Mouse (Mus musculus): Measurements from ENCODE around the gene Fxr2. TPM values are rescaled to one million over a fixed set of nuclear protein-coding genes. Genes with fewer than 3 reads are reported as not detected.

Gene Fxr2
- polyA plus RNA-seq, 1 experiment from 2014 or later, result 40.1 TPM

DNA sequence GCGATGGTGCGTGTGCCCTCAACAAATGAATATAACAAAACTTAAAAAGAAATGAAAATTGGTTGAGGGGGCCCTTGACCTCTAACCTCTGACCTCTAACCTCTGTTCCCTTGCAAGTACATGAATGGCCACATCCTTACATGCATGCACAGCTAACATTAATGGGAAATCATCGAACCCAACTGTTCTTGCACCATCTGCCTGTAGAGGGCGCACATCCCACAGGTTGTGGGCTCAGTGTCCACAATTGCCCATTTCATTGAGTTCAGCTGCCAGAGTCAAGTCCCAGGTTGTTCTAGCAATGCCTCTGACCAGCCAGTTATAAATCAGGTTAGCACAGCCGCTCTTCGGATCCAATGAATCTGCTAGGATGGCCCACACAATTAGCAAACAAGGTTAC, 4.5 kb upstream of the Fxr2 start:
- 37% methylated on average over 6 of the region's 6 CpGs for WGBS
- no peaks in the 10 kb centered on the region for H3K9me3 ChIP-seq (replicated peaks)
- no peak for ATAC-seq (ENCODE audit: insufficient number of reproducible peaks, low FRiP score)
- no peak overlapping the region for H3K4me3 ChIP-seq
- H3K9ac ChIP-seq, result no peak overlapping the region
- H3K27me3 ChIP-seq (replicated peaks), result no peaks in the 10 kb centered on the region
- H3K4me2 ChIP-seq, result no peak overlapping the region
- H3K4me1 ChIP-seq (replicated peaks), result 0 out of 2 replicates have a peak, but pooled peaks cover 3% of the 10 kb centered on the region
- H3K27ac ChIP-seq (ENCODE audit: poor library complexity, severe bottlenecking), result no peak overlapping the region
- H3K36me3 ChIP-seq, result no peaks in the 10 kb centered on the region

DNA sequence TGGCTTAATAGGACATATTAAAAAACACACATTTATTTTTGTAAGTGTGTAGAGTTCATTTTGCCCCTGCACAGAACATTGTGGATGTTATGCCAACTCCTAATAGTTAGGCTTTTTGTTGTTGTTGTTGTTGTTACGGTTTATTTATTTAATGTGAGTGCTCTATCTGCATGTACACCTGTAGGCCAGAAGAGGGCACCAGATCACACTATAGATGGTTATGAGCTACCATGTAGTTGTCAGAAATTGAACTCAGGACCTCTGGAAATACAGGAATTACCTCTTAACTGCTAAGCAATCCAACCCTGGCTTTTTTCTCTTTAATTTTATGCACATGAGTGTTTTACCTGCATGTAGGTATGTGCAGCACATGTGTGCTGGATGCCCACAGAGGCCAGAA, 3.0 kb upstream of the Fxr2 start:
- H3K9me3 ChIP-seq (replicated peaks), result no peaks in the 10 kb centered on the region
- H3K4me1 ChIP-seq (replicated peaks), result peaks cover 14% of the 10 kb centered on the region
- WGBS, result 63% methylated on average over 1 of the region's 1 CpGs
- H3K4me2 ChIP-seq, result no peak overlapping the region
- no peaks in the 10 kb centered on the region for H3K36me3 ChIP-seq
- H3K4me3 ChIP-seq, result no peak overlapping the region
- no peaks in the 10 kb centered on the region for H3K27me3 ChIP-seq (replicated peaks)
- no peak overlapping the region for H3K9ac ChIP-seq
- ATAC-seq (ENCODE audit: insufficient number of reproducible peaks, low FRiP score), result no peak
- H3K27ac ChIP-seq (ENCODE audit: poor library complexity, severe bottlenecking), result no peak overlapping the region

DNA sequence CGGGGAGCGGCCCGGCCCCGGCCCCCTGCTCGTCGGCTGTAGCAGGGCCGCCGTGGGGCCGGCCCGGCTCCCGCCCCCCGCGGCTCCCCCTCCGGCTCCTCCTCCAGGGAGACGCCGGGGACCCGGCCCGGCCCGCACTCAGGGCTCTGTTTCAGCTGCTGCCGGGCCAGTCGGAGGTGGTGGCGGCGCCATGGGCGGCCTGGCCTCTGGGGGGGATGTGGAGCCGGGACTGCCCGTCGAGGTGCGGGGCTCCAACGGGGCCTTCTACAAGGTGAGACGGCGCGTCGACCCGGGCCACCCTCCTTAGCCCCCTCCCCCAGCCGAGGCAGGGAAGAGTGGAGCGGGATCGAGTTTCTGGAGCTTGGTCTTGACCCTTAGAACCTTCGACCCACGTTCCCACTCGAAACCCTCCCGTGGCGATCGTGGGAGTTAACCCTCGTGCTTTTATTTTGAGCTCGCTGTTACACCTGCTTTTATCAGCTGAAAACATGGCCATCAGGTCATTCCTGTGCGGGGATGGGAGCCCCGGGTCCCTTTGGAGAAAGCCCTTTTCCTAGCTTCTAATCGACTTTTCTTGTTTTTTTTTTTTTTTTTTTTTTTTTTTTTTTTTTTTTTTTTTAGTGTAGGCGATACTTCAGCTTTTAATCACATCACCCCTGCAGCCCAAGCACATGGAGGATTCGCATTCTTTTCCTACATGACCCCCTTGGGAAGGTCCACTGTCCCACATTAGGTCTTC, 507 bp downstream of the Fxr2 start:
- H3K27ac ChIP-seq (ENCODE audit: poor library complexity, severe bottlenecking), result peak overlapping the region; percentile 98
- H3K4me3 ChIP-seq, result peak overlapping the region; percentile 95
- peak; percentile 77 for ATAC-seq (ENCODE audit: insufficient number of reproducible peaks, low FRiP score)
- peaks cover 25% of the 10 kb centered on the region for H3K4me1 ChIP-seq (replicated peaks)
- H3K27me3 ChIP-seq (replicated peaks), result no peaks in the 10 kb centered on the region
- peak overlapping the region; percentile 91 for H3K4me2 ChIP-seq
- H3K9ac ChIP-seq, result peak overlapping the region; percentile 98
- H3K9me3 ChIP-seq (replicated peaks), result no peaks in the 10 kb centered on the region
- WGBS, result under 1% methylated on average over 38 of the region's 50 CpGs
- peaks cover 14% of the 10 kb centered on the region for H3K36me3 ChIP-seq

DNA sequence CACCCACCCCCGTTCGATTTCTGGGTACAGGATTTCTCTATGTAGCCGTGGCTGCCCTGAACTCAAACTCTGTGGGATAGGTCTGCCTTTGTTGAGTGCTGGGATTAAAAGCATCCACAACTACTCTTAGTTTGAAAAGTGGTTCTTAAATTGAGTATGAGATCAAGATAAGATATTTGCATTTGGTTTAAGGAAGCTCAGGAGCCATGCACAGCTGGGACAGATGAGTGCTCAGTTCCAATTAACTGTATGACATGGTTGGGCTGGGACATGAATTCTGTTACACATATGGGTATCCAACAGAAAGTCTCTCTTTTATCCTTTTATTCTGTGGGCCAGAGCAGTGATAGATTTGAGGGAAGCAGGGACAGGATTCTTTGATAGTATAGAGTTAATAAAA, 2.7 kb downstream of the Fxr2 start:
- no peak overlapping the region for H3K27ac ChIP-seq (ENCODE audit: poor library complexity, severe bottlenecking)
- H3K36me3 ChIP-seq, result peaks cover 30% of the 10 kb centered on the region
- ATAC-seq (ENCODE audit: insufficient number of reproducible peaks, low FRiP score), result no peak
- H3K4me1 ChIP-seq (replicated peaks), result peaks cover 23% of the 10 kb centered on the region
- no peaks in the 10 kb centered on the region for H3K27me3 ChIP-seq (replicated peaks)
- no peak overlapping the region for H3K4me3 ChIP-seq
- H3K9ac ChIP-seq, result no peak overlapping the region
- no peaks in the 10 kb centered on the region for H3K9me3 ChIP-seq (replicated peaks)
- no peak overlapping the region for H3K4me2 ChIP-seq
- 81% methylated on average over 3 of the region's 3 CpGs for WGBS

DNA sequence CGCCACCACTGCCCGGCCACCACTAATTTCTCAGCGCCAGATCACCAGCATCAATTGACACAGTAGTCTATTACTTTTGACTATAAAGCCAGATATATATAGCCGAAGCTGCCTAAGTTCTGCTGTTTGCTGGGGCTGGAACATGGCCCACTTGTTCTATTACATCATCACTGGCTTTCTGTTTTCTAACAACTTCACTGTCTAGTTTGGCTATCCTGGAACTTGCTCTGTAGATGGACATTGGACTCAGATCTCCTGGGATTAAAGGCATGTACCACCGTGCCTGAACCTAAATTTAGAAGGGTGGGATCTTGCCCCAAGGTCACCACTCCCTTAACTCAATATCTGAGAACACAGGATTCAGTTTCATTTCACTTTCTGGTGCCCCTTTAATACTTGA, 13.1 kb downstream of the Fxr2 start:
- H3K27me3 ChIP-seq (replicated peaks), result no peaks in the 10 kb centered on the region
- 87% methylated on average over 5 of the region's 5 CpGs for WGBS

DNA sequence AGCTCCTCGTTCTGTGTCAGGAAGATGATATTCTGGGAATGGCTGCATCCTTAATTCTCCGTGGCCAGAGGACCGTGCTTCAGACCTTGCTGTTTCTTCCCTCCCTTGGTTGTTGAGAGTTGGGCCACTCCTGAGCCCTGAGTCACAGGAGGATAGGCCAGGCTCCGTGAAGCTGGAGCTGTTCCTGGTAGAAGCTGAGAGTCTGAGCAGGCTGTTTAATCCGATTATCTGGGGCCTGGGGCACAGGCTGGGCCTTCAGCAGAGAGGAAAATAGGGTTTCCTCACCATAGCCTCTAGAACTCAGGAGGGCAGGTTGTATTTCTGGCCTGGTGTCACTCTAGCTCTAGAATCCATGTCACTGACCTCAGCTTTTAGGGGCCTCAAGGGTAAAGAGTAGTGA, 20.6 kb downstream of the Fxr2 start:
- Histone ChIP-seq H3K4me1 (replicated peaks) (peaks cover 28% of the 10 kb centered on the region), H3K4me2 (no peak overlapping the region), H3K27ac (ENCODE audit: poor library complexity, severe bottlenecking) (no peak overlapping the region), H3K4me3 (no peak overlapping the region), H3K36me3 (peaks cover 78% of the 10 kb centered on the region), H3K9ac (no peak overlapping the region), H3K27me3 (replicated peaks) (no peaks in the 10 kb centered on the region), H3K9me3 (replicated peaks) (no peaks in the 10 kb centered on the region)
- WGBS, result 65% methylated on average over 5 of the region's 5 CpGs
- no peak for ATAC-seq (ENCODE audit: insufficient number of reproducible peaks, low FRiP score)

More for the DNA sequence above, 13.1 kb downstream of the Fxr2 start:
- H3K27ac ChIP-seq (ENCODE audit: poor library complexity, severe bottlenecking), result no peak overlapping the region
- H3K4me3 ChIP-seq, result no peak overlapping the region
- no peaks in the 10 kb centered on the region for H3K4me1 ChIP-seq (replicated peaks)
- no peak overlapping the region for H3K9ac ChIP-seq
- no peaks in the 10 kb centered on the region for H3K9me3 ChIP-seq (replicated peaks)
- H3K4me2 ChIP-seq, result no peak overlapping the region
- ATAC-seq (ENCODE audit: insufficient number of reproducible peaks, low FRiP score), result no peak
- H3K36me3 ChIP-seq, result peaks cover 96% of the 10 kb centered on the region

DNA sequence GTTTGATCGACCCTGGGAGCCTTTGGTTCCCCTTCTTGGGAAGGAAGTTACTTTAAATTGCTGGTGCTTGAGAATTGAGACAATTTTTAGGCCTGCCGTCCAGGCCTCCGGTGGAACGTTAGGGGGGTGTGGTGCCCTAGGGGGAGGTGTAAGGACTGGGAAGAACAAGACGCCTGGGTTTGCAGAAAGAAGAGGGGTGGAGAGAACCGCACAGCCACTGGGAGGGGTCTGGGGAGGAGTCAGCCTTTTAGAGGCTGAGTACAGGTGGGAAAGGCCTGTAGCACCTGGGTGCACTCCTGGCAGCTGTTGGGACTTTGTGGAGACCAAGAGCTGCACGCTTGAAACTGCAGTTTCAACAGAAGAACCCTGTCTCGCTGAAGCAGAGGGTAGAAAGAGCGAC, 22.0 kb downstream of the Fxr2 start:
- no peak for ATAC-seq (ENCODE audit: insufficient number of reproducible peaks, low FRiP score)
- 38% methylated on average over 9 of the region's 9 CpGs for WGBS
- H3K9ac ChIP-seq, result no peak overlapping the region

DNA sequence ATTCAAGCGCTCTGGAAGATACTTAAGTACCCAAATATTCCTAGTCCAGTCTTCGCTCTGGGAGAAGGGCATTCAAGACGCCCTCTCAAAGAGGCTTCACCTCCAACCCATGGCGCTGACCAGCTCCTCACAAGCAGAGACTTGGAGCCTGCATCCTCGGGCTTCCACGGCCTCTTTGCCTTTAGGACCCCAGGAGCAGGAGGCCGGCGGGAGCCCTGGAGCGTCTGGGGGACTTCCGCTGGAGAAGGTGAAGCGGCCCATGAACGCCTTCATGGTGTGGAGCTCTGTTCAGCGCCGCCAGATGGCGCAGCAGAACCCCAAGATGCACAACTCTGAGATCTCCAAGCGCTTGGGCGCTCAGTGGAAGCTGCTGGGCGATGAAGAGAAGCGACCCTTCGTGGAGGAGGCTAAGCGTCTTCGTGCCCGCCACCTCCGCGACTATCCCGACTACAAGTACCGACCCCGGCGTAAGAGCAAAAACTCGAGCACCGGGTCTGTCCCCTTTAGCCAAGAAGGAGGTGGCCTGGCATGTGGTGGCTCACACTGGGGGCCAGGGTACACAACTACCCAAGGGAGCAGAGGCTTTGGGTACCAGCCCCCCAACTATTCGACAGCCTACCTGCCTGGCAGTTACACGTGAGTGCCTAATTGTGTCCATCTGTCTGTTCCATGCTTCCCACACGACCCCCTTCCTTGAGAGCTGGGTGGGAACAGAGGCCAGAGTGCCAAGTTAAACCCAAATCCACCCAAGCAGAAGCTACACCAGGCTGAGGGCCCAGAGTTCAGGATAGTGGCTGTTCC, 22.7 kb downstream of the Fxr2 start, which contains the start of gene Sox15:
Sox15 (plus strand) TSS at position 51 of the 801 bp plus-strand sequence.
- ATAC-seq (ENCODE audit: insufficient number of reproducible peaks, low FRiP score), result peak; percentile 51; the same call in 1 of the 2 replicates
- Histone ChIP-seq H3K4me2 (peak within 1 kb of the TSS; percentile 49), H3K27ac (ENCODE audit: poor library complexity, severe bottlenecking) (0 out of 2 replicates have a peak within 1 kb of the TSS, but pooled peaks have one; percentile 15), H3K9me3 (replicated peaks) (no peaks in the 10 kb centered on the region), H3K4me3 (peak within 1 kb of the TSS; percentile 5; the same call in 1 of the 2 replicates), H3K27me3 (replicated peaks) (no peaks in the 10 kb centered on the region), H3K9ac (peak within 1 kb of the TSS; percentile 59), H3K4me1 (replicated peaks) (peaks cover 28% of the 10 kb centered on the region), H3K36me3 (peaks cover 67% of the 10 kb centered on the region)
- 22% methylated on average over 34 of the region's 34 CpGs for WGBS

More for the DNA sequence above, 22.0 kb downstream of the Fxr2 start:
- no peak overlapping the region for H3K4me3 ChIP-seq
- H3K9me3 ChIP-seq (replicated peaks), result no peaks in the 10 kb centered on the region
- peaks cover 28% of the 10 kb centered on the region for H3K4me1 ChIP-seq (replicated peaks)
- H3K27ac ChIP-seq (ENCODE audit: poor library complexity, severe bottlenecking), result 0 out of 2 replicates have a peak overlapping the region, but pooled peaks have one; percentile 15
- H3K4me2 ChIP-seq, result no peak overlapping the region; the same call in 1 of the 2 replicates
- no peaks in the 10 kb centered on the region for H3K27me3 ChIP-seq (replicated peaks)
- peaks cover 74% of the 10 kb centered on the region for H3K36me3 ChIP-seq

DNA sequence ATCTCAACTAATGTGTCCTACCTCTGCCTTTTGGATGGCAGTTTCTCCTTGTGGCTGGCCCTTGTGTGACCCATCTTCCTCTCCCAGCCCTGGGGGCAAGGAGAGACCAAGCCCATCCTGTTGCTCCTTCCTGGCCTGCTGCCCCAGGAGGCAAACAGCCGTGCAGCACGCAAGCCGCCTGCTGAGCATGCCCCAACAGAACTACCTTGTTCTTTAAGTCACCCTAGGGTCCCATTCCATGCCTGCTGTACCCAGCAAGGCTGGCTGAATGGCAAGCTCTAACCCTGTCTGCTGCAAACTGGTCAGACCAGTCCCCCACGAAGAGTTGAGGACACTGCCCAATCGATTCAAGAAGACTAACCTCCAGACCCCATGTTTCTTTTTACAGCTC, 23.3 kb downstream of the Fxr2 start:
- peaks cover 61% of the 10 kb centered on the region for H3K36me3 ChIP-seq
- no peak overlapping the region for H3K4me3 ChIP-seq
- H3K4me2 ChIP-seq, result no peak overlapping the region
- no peak overlapping the region for H3K9ac ChIP-seq
- H3K27ac ChIP-seq (ENCODE audit: poor library complexity, severe bottlenecking), result no peak overlapping the region
- WGBS, result 81% methylated on average over 5 of the region's 5 CpGs
- no peak for ATAC-seq (ENCODE audit: insufficient number of reproducible peaks, low FRiP score)
- H3K27me3 ChIP-seq (replicated peaks), result no peaks in the 10 kb centered on the region
- no peaks in the 10 kb centered on the region for H3K9me3 ChIP-seq (replicated peaks)
- peaks cover 32% of the 10 kb centered on the region for H3K4me1 ChIP-seq (replicated peaks)

DNA sequence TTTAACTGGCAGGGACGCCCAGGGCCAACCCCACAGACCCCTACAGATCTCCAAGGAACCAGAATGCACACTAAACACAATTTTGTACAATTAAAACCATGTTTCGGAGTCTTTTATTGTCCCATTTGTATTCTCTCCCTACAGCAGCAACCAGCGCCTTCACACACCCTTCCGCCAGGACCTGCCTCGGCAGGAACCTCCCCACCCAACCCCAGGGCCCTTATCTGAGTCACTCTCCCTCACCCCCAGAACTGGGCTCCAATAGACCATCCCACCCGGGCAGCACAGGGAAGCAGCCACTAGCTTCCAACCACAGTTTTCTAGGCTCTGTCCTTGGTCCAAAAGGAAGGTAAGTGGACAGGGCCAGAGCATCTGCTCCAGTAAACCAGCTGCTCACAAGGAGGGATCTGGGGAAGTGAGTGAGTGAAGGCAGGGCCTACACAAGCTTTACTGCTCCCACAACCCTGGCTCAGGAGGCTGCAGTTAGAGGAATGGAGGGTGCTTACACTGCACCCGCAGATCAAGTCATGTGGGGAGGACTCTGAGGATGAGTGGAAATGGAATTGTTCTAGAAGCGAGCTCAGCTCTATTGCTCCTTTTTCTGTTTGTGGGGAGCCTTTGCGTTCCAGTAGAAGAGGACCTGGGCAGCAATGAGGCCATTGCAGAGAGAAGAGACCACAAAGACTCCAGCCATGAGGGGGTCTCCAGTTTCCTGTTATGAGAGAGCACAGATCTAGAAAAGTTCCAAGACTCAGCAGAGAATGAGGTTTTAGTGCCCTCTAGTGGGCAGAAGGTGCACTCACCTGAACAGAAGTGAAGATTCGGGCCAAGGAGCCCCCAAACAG, 24.0 kb downstream of the Fxr2 start:
- Histone ChIP-seq H3K27ac (ENCODE audit: poor library complexity, severe bottlenecking) (no peak overlapping the region; the same call in 1 of the 2 replicates), H3K4me2 (no peak overlapping the region), H3K9ac (no peak overlapping the region; the same call in 1 of the 2 replicates), H3K9me3 (replicated peaks) (no peaks in the 10 kb centered on the region), H3K36me3 (peaks cover 54% of the 10 kb centered on the region), H3K4me1 (replicated peaks) (peaks cover 39% of the 10 kb centered on the region), H3K27me3 (replicated peaks) (no peaks in the 10 kb centered on the region), H3K4me3 (no peak overlapping the region)
- 70% methylated on average over 10 of the region's 10 CpGs for WGBS
- no peak for ATAC-seq (ENCODE audit: insufficient number of reproducible peaks, low FRiP score)
